Mouse (Mus musculus) ovary, postnatal 36 days (tissue): ENCODE data around the gene Flcn.
A peak's percentile ranks its signal among the peaks of the same experiment; 100 is the strongest.

Experiments used
- DNase-seq: peaks from one replicate; pipeline ENCODE4 v3.0.0; 2022; ENCODE audit warnings: low spot score, mixed read lengths

The Flcn gene

DNA sequence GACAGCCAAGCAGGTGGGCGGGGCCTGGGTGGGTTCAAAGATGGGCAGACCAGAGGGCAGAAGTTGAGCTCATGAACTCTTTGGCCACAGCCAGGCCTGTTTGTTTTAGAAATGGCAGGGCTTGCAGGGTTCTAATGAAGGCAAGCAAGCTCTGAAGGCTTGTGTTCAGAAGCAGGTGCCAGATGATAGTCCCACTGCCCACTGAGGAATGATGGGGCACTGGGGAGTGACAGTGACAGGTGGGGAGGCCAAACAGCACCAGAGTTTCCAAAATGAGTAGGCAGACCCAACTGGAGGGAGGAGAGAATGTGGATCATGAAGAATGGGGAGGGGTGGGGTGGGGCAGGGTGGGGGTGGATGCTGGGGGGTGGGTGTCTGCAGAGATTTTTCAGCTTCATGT is 4.6 kb downstream of the Flcn start:
- no peak for DNase-seq

DNA sequence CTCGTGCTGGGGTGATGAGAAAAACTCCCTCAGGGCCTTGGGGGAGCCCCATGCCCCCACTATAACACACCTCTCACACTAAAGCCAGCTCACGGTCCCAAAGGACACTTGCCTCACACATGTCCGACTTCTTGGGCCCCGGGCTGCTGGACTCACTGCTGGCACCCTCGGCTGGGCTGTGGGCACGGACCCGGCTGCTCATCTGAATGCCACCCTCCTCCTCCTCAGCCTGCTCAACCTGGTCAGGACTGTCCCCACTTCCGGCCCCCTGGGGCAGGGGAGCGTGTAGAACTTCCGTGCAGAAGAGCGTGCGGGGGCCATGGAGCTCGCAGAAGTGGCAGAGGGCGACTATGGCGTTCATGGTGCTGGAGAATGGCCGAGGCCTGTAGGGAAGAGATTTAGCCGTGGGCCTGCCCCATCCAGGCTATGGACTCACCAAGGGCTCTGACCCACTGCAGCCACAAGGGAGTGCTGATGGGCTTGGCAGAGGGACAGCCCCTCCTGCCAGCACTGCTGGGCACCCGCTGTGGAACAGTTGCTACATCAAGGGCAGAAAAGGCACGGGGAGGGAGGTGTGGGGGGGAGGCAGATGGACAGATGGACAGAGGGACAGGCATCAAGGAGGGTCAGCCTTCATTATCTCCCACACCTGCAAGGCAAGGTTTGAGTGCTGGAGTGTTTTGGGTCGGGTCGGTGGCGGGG is 5.3 kb downstream of the Flcn start:
- no peak for DNase-seq

DNA sequence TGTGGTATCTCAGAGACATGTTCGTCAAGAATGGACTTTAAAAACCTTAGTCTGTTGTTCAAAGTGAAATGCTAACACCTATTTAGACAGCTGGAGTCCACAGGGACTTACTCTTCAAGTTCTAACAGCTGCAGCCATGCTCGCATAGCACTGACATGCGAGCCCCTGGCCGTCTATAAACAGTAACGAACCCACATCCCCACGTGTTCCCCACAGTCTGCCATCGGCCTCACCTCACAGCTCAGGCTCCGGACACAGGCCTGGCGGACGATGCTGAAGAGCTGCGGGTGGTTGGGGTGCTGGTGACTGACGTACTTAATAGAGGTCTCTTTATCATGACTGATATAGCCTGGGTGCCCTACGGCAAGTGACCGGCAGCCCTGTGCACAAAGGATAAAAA is 6.3 kb downstream of the Flcn start:
- DNase-seq = no peak

DNA sequence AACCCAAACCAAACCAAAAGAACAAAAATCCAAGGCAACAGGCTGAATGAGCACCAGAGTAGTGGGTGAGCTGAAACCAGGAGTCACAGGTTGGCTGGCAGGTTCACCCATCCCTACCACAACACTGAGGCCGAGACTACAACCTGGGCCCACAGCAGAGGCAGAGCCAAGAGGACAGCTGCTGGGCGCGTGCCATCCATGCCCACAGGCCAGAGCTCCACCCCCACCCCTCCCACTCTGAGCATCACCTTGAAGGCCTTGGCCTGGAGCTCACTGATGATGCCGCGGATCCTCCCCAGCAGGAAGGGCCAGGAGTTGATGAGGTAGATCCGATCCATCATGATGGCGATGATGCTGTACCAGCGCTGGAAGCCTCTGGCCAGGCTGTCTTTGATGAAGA is 7.9 kb downstream of the Flcn start:
- DNase-seq = no peak

DNA sequence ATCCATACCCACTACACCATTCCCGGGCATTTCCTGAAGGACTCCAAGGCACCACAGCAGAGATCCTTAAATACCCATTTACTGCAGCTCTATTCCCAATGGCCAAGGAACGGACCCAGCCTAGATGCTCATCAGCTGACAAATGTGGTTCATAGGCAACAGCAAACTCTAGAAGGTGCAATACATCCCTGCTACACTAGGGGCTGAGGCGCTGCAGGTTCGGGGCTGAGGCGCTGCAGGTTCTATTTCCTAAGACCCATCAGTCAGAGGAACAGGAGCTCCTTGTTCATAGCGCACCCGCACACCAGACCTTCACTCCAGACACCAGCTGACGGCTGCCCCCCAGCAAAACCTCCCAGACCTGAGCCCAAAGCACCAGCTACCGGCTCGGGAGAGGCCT is 9.4 kb downstream of the Flcn start:
- no peak for DNase-seq

DNA sequence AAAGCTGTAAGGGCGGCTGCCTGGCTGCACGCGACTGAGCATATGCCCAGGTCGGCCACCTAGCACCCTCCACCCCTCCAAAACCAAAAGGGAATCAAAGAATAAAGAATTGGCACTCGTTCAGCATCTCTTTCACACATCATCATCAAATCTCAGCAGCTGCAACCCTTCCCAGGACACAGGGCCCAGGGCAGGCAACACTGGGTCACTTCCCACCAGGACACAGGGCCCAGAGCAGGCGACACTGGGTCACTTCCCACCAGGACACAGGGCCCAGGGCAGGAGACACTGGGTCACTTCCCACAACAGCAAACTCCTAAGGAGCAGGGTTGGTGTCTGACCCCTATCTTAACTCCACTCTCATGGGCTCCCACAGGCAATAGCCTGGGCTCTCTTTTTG is 16.4 kb downstream of the Flcn start:
- no peak for DNase-seq

DNA sequence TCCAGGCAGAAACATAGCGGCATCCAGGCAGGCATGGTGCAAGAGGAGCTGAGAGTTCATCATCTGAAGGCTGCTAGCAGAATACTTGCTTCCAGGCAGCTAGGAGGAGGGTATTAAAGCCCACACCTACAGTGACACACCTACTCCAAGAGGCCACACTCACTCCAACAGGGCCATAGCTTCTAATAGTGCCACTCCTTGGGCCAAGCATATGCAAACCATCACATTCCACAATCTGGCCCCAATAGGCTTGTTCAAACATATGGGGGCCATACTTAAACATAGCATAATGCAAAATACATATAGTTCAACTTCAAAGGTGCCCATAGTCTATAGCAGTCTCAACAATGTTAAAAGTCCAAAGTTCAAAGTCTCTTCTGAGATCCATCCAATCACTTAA is 20.5 kb downstream of the Flcn start:
- no peak for DNase-seq

DNA sequence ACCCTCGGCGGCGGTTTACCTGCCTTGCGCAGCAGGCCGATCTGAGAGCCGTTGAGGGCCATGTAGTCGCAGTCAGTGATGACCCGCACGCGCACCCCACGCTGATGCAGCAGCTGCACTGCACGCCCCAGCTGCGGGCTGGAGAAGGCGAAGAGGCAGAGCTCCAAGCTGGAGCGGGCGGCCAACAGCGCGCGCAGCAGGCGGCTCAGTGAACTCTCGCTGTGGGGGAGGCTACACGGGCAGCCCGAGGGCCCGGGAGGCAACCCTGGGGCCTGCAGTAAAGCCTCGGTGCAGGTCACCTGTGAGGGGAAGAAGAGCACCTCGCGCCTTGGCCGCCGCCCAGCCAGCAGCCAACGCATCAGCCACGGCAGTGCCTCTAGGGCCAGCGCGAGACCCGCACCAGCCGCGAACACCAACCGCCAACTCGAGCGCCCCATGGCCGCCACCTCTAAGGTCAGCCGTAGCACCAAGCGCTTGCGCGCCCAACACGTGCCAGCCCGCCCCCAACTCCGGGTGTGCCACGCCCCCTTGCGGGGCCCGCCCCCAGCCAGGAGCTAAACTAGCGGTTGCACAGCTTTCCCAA is 22.5 kb downstream of the Flcn start, which contains the start of gene Pld6:
Gene Pld6, minus strand, starts transcription at position 447 of the 583 bp plus-strand sequence.
- DNase-seq = peak; percentile 67

DNA sequence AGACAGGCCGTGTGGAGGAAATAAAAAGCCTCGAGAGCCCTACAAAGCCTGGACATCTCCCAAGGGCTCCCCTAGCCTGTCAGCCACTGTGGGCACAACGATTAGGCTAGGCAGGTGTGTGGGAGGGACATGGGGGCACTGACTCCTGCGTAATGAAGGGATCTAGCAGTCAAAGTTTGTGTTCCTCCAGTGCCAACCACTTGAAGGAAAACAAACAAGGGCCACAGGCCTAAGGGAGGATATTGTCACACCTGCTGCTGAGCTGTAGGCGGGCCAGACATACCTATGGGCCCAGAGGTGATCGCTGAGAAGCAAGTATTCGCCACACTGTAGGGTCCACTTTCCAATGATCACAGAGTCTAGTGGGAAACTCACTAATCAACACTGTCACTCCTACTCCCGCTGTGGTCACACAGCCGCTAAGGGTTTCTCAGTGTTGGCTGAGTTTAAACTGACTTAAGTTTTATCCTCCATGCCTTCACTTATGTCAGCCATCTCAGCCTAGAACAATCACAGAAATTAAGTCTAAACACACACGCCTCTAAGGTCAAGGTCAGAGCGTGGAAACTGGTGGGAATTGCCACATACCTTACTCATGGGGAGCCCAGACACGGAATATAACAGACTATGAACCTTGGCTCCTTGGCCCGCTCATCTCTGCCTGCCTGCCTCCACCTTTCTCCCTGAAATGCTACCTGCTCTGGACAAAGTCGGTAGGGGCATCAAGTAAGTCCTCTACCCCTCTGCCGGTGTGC is 23.2 kb downstream of the Flcn start:
- no peak for DNase-seq

DNA sequence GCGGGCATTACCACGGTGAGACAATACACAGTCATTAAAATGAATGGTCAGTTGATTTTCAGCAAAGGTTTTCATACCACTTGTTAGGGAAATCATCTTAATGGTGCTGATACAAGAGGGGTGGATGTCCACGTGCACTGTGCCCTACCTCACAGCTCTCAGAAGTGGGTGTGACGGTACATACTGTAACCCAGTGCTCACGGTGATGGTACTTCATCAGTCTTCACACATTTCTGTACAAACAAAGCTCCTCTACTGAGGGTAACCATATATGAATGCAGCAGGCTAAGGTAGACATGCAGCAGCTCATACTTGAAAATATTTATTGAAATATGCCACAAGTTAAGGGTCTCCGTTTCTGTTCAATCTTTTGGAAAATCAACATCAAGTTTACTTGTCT is 26.2 kb downstream of the Flcn start:
- DNase-seq = no peak

DNA sequence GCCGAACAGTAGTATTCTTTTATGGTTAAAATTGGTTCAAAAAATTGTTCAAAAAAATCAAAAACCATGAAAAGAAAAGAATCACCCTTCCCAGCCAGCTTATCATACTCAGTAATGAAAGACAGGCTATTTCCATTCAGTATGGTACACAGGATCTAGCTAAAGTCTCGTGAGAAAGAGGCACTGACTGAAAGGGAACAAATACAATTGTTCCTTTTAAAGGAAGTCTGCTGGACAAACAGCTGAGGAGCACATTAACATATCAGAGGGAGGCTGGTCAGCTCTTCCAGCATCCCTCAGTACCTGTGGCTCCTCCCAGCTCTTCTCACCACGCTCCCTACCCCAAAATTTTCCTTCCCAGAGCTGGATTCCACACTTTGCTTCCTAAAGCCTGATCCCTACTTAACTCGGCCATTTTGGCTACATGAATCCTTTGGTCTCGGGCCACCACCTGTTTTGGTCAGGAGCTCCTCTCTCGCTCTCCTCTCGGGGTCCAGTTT is 27.7 kb downstream of the Flcn start:
- no peak for DNase-seq

DNA sequence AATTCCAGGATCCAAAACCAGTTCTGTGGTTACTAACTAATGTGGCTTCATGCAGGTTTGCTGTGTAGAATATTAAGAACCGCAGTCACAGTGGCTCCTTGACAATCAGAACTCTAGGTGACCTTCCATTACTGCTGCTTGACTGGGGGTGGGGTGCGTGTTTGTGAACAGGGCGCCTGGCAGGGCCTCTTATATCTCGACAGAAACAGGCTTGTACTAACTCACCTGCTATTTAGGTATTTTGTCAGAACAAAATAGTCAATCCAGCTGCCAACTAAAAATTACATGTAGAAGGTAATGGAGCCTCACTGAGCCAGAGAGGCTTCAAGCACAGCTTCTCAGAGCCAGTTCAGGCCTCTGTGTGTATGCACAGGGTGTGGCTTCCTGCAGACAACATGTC is 29.6 kb downstream of the Flcn start:
- DNase-seq = no peak

DNA sequence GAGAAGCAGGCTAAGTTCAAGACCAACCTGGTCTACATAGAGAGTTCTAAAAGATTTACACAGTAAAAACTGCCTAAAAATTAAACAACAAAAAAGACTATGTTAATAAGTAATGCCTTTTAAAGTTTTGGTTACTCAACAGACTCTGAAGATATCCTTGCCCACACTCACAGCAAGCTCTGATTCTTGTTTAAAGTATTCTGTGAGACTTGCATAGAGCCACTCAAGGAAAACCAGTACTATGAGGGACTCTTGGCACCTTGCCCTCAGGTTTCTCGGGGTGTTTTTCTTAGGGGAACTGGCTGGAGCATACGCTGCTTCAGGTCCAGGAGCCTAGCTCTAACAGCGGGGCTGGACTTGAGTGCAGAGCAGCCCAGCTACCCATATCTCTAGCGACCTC is 30.4 kb downstream of the Flcn start:
- DNase-seq = no peak

DNA sequence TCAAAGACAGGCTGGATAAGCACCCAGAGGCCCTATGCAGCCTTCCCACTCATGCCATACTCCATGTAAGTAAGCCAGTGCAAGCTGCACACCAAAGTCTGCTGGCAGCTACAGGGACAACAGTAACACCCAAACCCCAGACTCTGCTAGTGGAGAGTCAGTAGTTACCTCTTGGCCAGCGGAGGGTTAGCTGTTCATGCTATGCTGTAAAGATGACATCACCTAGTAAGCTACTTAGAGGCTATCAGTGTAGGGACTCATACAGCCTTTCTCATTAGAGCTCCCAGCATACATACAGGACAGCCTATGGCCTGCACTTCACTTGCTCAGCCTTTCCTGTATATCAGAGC is 31.0 kb downstream of the Flcn start:
- DNase-seq = no peak

DNA sequence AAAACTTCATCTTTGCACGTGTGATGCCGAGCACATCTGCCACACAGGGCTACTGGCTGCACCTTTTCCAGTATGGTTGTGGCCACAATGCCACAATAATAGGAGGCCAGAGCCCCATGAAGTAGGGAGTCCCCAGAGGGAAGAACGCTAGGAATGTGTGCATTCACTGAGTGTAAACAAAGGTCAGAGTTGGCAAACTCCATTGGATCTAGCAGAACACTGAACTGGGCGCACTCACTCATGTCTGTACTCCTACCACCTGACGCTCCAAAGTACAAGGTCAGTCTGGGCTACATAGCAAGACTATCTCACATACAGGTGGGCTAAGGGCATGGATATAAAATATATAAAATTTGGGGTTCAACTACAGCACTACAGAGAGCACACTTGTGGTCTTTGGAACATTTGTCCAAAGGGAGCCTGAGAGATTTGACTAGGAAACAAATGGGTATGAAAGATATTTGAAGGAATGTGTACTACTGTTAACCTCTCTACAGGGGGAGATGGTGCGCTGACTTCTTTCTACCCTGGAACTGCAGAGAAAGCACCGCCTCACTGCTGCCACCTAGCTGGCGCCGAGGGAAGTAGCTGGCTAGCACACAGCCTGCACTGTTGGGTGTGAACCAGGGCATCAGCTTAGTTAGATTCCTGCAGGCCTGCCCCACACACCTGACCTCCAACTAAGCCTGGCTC is 31.5 kb downstream of the Flcn start:
- DNase-seq = peak; percentile 71

DNA sequence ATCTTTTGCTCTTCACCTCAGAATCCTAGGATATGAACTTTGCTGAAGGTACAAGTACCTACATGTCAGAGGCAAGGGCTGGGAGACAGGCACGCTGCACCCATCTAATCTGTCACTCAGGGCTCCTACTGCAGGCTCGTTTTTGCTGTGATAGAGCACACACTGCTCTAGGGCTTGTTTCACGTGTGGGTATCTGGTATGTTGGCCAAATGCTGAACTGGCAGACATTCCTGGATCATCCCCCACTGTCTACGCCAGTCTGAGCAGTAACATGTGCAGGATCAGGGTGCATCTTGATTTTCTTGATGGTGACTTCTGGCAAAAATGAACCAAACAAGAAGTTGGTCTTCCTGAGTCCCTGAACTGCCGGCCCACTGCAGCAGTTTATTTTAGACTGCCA is 32.6 kb downstream of the Flcn start:
- DNase-seq = no peak

DNA sequence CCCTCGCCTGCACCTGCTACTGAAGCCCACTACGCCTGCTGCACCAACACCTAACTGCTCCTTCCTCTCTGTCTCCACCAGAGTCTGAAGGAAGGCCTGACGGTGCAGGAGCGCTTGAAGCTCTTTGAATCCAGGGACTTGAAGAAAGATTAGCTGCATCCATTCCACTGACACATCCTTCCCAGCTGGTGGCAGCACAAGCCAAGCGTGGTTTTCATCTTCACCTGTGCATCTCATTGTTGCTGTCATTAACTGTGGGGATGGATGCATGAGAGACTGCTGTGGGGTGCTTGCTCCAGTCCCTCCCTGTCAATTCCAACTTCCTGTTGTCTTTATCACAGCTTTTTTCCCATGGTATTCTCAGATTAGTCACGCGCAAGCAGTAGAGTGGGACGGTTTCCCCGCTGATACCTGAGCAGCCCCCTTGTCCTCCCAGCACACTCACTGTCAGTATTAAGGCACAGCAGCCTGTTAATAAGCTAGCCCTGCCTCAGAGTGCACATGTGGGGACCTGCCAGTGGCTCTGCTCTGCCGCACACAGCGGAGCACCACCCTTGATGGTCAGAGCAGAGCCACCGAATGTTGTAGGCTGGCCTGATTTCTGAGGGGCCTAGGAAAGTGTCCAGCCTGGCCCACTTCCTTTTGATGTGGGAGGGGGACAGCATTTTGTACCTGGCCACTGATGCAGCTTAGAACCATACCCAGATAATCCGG is 34.2 kb downstream of the Flcn start:
- no peak for DNase-seq

DNA sequence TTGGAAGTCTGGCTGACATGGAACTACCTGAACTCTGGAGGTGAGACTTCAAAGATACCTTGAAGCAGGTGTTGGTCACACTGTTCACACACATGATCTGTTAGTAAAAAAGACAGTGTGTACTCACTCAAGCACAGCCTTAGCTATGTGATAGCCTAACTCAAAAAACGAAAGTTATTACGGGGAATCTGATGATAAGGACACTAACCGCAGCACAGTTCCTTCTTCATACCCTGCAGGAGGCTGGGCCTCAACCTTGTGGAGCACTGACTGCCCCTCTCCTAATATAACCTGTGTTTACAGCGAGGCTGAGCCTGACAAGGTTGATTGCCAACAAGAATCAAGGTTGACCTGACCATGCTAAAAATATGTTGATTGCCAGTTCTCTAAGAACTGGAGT is 35.3 kb downstream of the Flcn start:
- DNase-seq = no peak

DNA sequence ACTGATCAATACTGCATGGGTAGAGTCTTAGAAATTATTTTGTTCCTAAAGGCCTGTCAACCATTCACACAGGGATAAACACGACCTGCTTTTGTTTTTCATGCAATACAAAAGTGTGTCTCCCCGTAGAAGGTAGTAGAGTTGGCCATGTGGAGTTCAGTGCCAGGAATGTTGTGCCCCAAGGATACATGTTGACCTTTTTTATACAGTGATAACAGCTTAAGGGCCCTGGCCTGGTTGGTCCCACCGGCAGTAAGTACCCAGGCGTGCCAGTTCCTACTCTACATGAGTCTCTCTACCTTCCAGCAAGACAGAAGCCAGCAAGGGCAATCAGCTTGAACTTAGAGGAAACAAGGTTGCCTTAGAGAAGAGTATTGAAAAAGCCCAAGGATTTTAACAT is 36.9 kb downstream of the Flcn start:
- no peak for DNase-seq

DNA sequence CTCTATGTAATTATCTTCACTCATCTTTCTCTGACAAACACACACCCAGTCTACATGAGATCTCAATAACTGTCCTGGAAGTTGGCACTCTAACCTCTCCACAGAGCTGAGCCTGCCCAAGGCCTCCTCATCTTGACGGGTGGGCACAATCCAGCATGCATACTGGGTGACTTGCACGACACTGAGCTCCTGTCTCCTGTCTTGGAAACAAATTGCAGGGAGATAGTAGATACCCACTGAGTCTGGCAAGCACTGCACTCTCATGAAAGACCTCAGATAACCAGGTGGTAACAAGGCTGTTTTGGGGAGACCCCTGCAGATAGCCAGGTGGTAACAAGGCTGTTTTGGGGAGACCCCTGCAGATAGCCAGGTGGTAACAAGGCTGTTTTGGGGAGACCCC is 37.5 kb downstream of the Flcn start:
- DNase-seq = no peak

DNA sequence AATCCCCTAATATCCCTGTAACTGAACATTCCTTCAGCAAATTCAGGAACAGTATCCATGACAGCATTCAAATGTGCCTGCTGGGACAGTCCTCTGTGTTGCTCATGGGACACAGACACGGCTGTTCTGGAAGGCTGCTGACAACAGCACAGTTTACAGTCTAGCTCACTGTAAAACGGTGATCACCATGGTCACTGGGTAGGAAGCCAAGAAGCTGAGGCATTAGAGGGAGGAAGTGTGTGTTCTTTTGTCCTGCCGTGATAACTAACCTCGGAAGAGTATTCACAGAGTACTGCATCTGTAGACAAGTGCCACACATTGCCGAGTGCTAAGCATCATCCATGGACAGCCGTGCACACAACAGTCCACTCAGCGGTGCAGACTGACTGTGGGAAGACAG is 39.1 kb downstream of the Flcn start:
- DNase-seq = no peak

DNA sequence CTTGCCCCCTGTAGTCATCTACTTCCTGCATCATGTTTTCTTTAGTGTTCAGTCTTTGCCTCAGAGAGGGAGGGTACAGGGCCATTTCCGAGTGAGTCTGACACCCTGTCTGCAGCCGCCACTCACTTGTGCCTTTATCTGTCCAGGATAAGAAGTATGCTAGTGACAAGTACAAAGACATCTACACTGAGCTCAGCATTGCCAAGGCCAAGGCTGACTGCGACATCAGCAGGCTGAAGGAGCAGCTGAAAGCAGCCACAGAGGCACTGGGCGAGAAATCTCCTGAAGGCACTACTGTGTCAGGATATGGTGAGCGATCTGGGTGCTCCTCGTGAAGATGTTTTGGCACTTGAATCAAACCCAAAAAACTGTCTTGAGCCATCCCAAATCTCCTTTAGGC is 40.1 kb downstream of the Flcn start:
- no peak for DNase-seq
